Mouse (Mus musculus): ENCODE measurements around the gene Fgfr1op. TPM values are rescaled to one million over a fixed set of nuclear protein-coding genes. Genes with fewer than 3 reads are reported as not detected.
"Not testable (repeated sequence)": the region's sequence is repeated elsewhere in the genome, so short reads cannot be mapped to it uniquely, and the experiment has no call there.

Fgfr1op gene
- total and polyA plus RNA-seq, 2 experiments from 2014 or later, result 8.3 to 16.1 TPM

DNA sequence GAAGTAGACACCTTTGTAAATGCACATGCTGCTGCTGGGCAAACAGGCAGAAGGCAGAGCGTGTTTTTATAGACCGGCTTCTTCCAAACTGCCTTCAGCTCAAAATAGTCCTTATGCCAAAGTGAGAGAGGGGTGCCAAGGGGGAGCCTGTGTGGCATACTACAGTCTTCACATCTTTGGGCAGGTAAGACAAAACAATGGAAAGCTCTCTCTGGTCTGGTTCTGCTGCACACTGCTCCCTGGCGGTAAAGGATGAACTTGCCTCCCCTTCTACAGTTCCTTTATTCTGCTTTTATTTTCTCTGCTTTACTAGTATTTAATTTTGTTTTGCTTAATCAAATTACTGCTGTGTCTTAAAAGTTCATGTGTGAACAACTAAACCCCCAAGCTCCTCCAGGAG is 4.3 kb upstream of the Fgfr1op start:
- ATAC-seq (ENCODE audit: insufficient read depth, low read depth); H3K4me3 ChIP-seq (ENCODE audit: low read depth, low read length); H3K36me3 ChIP-seq (replicated peaks; ENCODE audit: control insufficient read depth, insufficient read depth, low read length); H3K27me3 ChIP-seq (ENCODE audit: control insufficient read depth, insufficient read depth, low read length); DNase-seq (ENCODE audit: low spot score); H3K9me3 ChIP-seq (replicated peaks; ENCODE audit: control insufficient read depth, low read length); H3K4me1 ChIP-seq (ENCODE audit: control insufficient read depth, insufficient read depth); H3K4me2 ChIP-seq (ENCODE audit: low read depth, low read length); H3K27ac ChIP-seq (ENCODE audit: low read depth); H3K9ac ChIP-seq (replicated peaks; ENCODE audit: low read depth, low read length): not testable (repeated sequence)
- WGBS, result 0% methylated on average over 1 of the region's 3 CpGs
- peak; percentile 49 for TF ChIP-seq CTCF (IDR thresholded peaks at IDR 0.05; ENCODE audit: low read depth)

DNA sequence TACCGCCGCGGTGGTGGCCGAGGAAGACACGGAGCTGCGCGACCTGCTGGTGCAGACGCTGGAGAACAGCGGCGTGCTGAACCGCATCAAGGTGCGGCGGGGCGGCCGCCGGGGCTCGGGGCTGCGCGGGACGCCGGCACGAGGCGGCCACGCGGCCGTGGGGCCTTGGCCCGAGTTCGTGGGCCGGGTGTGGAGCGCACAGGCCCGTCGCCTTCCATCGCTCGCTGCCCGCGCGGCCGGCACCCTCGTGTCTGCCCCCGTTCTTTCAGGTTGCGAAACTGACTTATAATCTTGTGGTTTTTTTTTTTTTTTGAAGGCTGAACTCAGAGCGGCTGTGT is 276 bp downstream of the Fgfr1op start:
- not testable (repeated sequence) for H3K9ac ChIP-seq (replicated peaks; ENCODE audit: low read depth, low read length); DNase-seq (ENCODE audit: low spot score); H3K9me3 ChIP-seq (replicated peaks; ENCODE audit: control insufficient read depth, low read length); H3K27me3 ChIP-seq (ENCODE audit: control insufficient read depth, insufficient read depth, low read length); H3K4me1 ChIP-seq (ENCODE audit: control insufficient read depth, insufficient read depth)
- under 1% methylated on average over 33 of the region's 42 CpGs for WGBS
- H3K27ac ChIP-seq (ENCODE audit: low read depth), result peak overlapping the region; percentile 44; the same call in 1 of the 2 replicates
- H3K4me2 ChIP-seq (ENCODE audit: low read depth, low read length), result peak overlapping the region; percentile 49
- peak overlapping the region; percentile 58 for H3K4me3 ChIP-seq (ENCODE audit: low read depth, low read length)
- peaks cover 18% of the 10 kb centered on the region for H3K36me3 ChIP-seq (replicated peaks; ENCODE audit: control insufficient read depth, insufficient read depth, low read length)
- peak; percentile 25 for ATAC-seq (ENCODE audit: insufficient read depth, low read depth)

DNA sequence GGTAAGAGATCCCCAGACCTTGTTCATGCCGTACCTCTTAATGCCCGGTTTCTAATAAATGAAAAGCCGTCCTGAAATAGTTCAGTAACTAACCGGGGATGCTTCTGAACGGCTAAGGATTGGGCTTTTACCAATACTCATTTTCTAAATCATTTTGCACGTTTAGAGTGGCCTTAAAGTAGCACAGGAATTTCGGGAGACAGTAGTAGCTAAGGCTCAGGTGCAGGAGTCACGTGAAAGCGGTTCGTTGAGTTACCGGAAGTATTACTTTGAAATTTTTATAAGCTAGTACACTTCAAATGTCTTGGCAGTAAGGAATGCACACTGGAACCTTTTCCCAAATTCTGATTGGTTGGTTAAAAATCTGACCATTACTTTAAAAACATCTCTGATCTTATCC is 676 bp downstream of the Fgfr1op start:
- H3K4me2 ChIP-seq (ENCODE audit: low read depth, low read length), result peak overlapping the region; percentile 49
- ATAC-seq (ENCODE audit: insufficient read depth, low read depth); H3K9ac ChIP-seq (replicated peaks; ENCODE audit: low read depth, low read length); H3K4me1 ChIP-seq (ENCODE audit: control insufficient read depth, insufficient read depth); H3K27me3 ChIP-seq (ENCODE audit: control insufficient read depth, insufficient read depth, low read length); DNase-seq (ENCODE audit: low spot score); H3K27ac ChIP-seq (ENCODE audit: low read depth); H3K9me3 ChIP-seq (replicated peaks; ENCODE audit: control insufficient read depth, low read length): not testable (repeated sequence)
- WGBS, result 0% methylated on average over 9 of the region's 11 CpGs
- H3K36me3 ChIP-seq (replicated peaks; ENCODE audit: control insufficient read depth, insufficient read depth, low read length), result peaks cover 22% of the 10 kb centered on the region
- peak overlapping the region; percentile 58 for H3K4me3 ChIP-seq (ENCODE audit: low read depth, low read length)

DNA sequence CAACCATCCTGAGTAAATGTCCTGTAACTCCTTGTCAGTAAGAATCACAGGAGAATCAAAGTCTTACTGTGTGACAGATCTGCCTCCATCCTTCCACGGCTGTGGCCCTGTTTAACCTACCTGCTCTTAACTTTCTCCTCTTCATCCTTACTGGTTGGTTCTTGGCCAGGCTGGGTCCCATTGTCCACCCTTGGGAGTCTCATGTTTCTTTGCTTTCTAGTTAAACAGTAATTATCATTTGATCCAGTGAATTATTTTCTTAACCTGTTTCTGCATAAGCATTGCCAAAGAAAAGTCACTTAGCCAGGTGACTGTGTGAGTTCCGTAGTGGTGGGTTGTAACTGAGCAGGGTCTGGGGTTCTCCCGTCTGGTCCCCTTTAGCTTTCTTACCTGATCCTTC is 1.2 kb downstream of the Fgfr1op start:
- Histone ChIP-seq H3K4me2 (ENCODE audit: low read depth, low read length) (peak overlapping the region; percentile 49; the same call in 1 of the 2 replicates), H3K36me3 (replicated peaks; ENCODE audit: control insufficient read depth, insufficient read depth, low read length) (peaks cover 26% of the 10 kb centered on the region)
- H3K4me3 ChIP-seq (ENCODE audit: low read depth, low read length); H3K27me3 ChIP-seq (ENCODE audit: control insufficient read depth, insufficient read depth, low read length); DNase-seq (ENCODE audit: low spot score); H3K27ac ChIP-seq (ENCODE audit: low read depth); H3K9me3 ChIP-seq (replicated peaks; ENCODE audit: control insufficient read depth, low read length); H3K9ac ChIP-seq (replicated peaks; ENCODE audit: low read depth, low read length); H3K4me1 ChIP-seq (ENCODE audit: control insufficient read depth, insufficient read depth); ATAC-seq (ENCODE audit: insufficient read depth, low read depth): not testable (repeated sequence)
- 50% methylated on average over 2 of the region's 3 CpGs for WGBS

DNA sequence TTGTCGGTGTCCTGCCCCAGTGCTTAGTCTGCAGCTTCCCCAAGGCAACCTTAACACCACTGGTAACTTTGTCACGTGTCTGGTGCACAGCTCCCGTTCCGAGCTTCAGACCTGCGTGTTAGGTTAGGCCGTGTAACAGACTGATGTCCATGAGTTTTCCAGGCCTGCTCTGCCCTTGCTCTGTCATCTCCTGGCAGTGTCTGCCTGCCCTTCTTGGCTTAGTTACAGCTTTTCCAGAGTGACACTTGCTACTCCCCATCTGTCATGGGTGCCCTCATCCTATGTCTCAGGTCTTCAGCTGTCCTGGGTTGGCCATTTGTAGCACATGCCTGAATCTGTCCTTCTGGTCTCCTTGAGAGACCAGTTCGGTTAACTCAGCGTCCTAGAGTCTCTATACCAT is 2.1 kb downstream of the Fgfr1op start:
- H3K27ac ChIP-seq (ENCODE audit: low read depth); H3K27me3 ChIP-seq (ENCODE audit: control insufficient read depth, insufficient read depth, low read length); H3K9ac ChIP-seq (replicated peaks; ENCODE audit: low read depth, low read length); DNase-seq (ENCODE audit: low spot score); H3K4me1 ChIP-seq (ENCODE audit: control insufficient read depth, insufficient read depth); ATAC-seq (ENCODE audit: insufficient read depth, low read depth); H3K4me3 ChIP-seq (ENCODE audit: low read depth, low read length); H3K9me3 ChIP-seq (replicated peaks; ENCODE audit: control insufficient read depth, low read length); H3K4me2 ChIP-seq (ENCODE audit: low read depth, low read length): not testable (repeated sequence)
- WGBS, result 76% methylated on average over 6 of the region's 8 CpGs
- H3K36me3 ChIP-seq (replicated peaks; ENCODE audit: control insufficient read depth, insufficient read depth, low read length), result peaks cover 36% of the 10 kb centered on the region

DNA sequence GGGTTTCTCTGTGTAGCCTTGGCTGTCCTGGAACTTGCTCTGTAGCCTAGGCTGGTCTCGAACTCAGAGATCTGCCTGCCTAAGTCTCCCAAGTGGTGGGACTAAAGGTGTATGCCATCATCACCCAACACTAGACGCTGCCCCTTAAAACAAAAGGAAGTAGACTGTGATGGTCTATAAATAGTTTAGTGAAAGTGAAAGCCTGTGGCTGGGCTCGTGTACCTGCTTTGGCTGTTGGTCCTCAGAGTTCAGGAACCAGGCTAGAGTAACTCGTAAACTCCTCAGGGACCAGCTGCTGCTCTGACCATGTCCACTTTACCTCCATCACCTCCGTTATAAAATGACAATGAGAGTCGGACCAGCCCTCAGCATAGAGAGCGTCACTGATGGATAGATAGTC is 5.0 kb downstream of the Fgfr1op start:
- Histone ChIP-seq H3K27me3 (ENCODE audit: control insufficient read depth, insufficient read depth, low read length) (no peaks in the 10 kb centered on the region), H3K9ac (replicated peaks; ENCODE audit: low read depth, low read length) (no peak overlapping the region), H3K4me2 (ENCODE audit: low read depth, low read length) (no peak overlapping the region), H3K4me1 (ENCODE audit: control insufficient read depth, insufficient read depth) (no peaks in the 10 kb centered on the region), H3K36me3 (replicated peaks; ENCODE audit: control insufficient read depth, insufficient read depth, low read length) (peaks cover 61% of the 10 kb centered on the region), H3K27ac (ENCODE audit: low read depth) (no peak overlapping the region), H3K9me3 (replicated peaks; ENCODE audit: control insufficient read depth, low read length) (no peaks in the 10 kb centered on the region), H3K4me3 (ENCODE audit: low read depth, low read length) (no peak overlapping the region)
- ATAC-seq (ENCODE audit: insufficient read depth, low read depth), result no peak
- DNase-seq (ENCODE audit: low spot score), result no peak
- TF ChIP-seq CTCF (IDR thresholded peaks at IDR 0.05; ENCODE audit: low read depth) (no peak), EP300 (IDR thresholded peaks at IDR 0.05; ENCODE audit: low read depth) (no peak)
- WGBS, result 69% methylated on average over 7 of the region's 7 CpGs

Measured in heart, postnatal 0 days (tissue).